Mouse (Mus musculus) erythroblast, embryonic 14.5 days (primary cell): Measurements from ENCODE around the gene Pld5.

Source experiments
- GATA1 ChIP-seq: IDR thresholded peaks from 2 replicates; pipeline ENCODE4 v1.6.1; 2012; ENCODE audit warnings: low read length, inconsistent platforms, mixed read lengths
- TAL1 ChIP-seq: IDR thresholded peaks from 3 replicates; pipeline ENCODE4 v1.6.1; 2012; ENCODE audit warnings: low read length, inconsistent platforms, mixed read lengths

GRCm38 (mm10) chr1:176247885-176248716 lies 27.0 kb downstream of the Pld5 start:
- TF ChIP-seq GATA1 (no peak), TAL1 (no peak)
